ENCODE assay signal across 8 mouse cellular contexts in genomic region chr15:86185689-86186569, GRCm38 (mm10). TPM values are rescaled to one million over a fixed set of nuclear protein-coding genes. Genes with fewer than 3 reads are reported as not detected.
A peak's percentile ranks its signal among the peaks of the same experiment; 100 is the strongest.
DNase-seq lines count a peak whose midpoint lies in the region; ATAC-seq and TF ChIP-seq lines count a peak whose summit lies in the region.

Gene Cerk (minus strand): TSS chr15:86186141.

- peak within 1 kb of the TSS; percentile 64 for H3K4me3 ChIP-seq in embryonic fibroblast, embryonic 13.5 days (ENCODE audit: insufficient read depth, low read length)
- peak within 1 kb of the TSS; percentile 74 for H3K4me3 ChIP-seq in heart, embryonic 12.5 days
- H3K4me3 ChIP-seq in kidney, embryonic 15.5 days (replicated peaks): peak within 1 kb of the TSS; percentile 87
- H3K4me3 ChIP-seq in liver, embryonic 11.5 days (ENCODE audit: low read depth, low read length): peak within 1 kb of the TSS; percentile 80
- peak within 1 kb of the TSS; percentile 49 for H3K4me3 ChIP-seq in myocyte
- H3K4me3 ChIP-seq in stomach, embryonic 16.5 days (replicated peaks; ENCODE audit: low read length): peak within 1 kb of the TSS; percentile 72

- 0 out of 2 replicates have a peak, but pooled peaks cover 3% of the 10 kb centered on the region for H3K4me1 ChIP-seq in embryonic fibroblast, embryonic 13.5 days (ENCODE audit: control insufficient read depth, insufficient read depth, low read length)
- H3K4me1 ChIP-seq in heart, embryonic 12.5 days (replicated peaks): peaks cover 58% of the 10 kb centered on the region
- peaks cover 60% of the 10 kb centered on the region for H3K4me1 ChIP-seq in kidney, embryonic 15.5 days
- H3K4me1 ChIP-seq in liver, embryonic 11.5 days (replicated peaks; ENCODE audit: control insufficient read depth, insufficient read depth, low read length): peaks cover 30% of the 10 kb centered on the region
- peaks cover 45% of the 10 kb centered on the region for H3K4me1 ChIP-seq in stomach, embryonic 16.5 days (ENCODE audit: control insufficient read depth, insufficient read depth, low read length)

- peak; percentile 70 for TF ChIP-seq POLR2A in embryonic fibroblast, embryonic 13.5 days (IDR thresholded peaks at IDR 0.05; ENCODE audit: low read depth, low read length)
- peak; percentile 51 for TF ChIP-seq POLR2A in myocyte (IDR thresholded peaks at IDR 0.05; ENCODE audit: insufficient read length, low read depth)

- H3K36me3 ChIP-seq in heart, embryonic 12.5 days: no peaks in the 10 kb centered on the region
- H3K36me3 ChIP-seq in kidney, embryonic 15.5 days: no peaks in the 10 kb centered on the region
- H3K36me3 ChIP-seq in liver, embryonic 11.5 days (ENCODE audit: control insufficient read depth, insufficient read depth, low read length): no peaks in the 10 kb centered on the region
- no peaks in the 10 kb centered on the region for H3K36me3 ChIP-seq in myocyte (ENCODE audit: control insufficient read depth, insufficient read depth)
- no peaks in the 10 kb centered on the region for H3K36me3 ChIP-seq in stomach, embryonic 16.5 days (ENCODE audit: control insufficient read depth, insufficient read depth, low read length)

- H3K27me3 ChIP-seq in heart, embryonic 12.5 days (replicated peaks): peaks cover 5% of the 10 kb centered on the region; the same call in 1 of the 2 replicates
- peaks cover 7% of the 10 kb centered on the region; the same call in 1 of the 2 replicates for H3K27me3 ChIP-seq in kidney, embryonic 15.5 days
- H3K27me3 ChIP-seq in liver, embryonic 11.5 days (replicated peaks; ENCODE audit: control insufficient read depth, insufficient read depth, low read length): peaks cover 15% of the 10 kb centered on the region
- no peaks in the 10 kb centered on the region for H3K27me3 ChIP-seq in myocyte (ENCODE audit: control insufficient read depth, insufficient read depth, insufficient read length)
- H3K27me3 ChIP-seq in stomach, embryonic 16.5 days (ENCODE audit: control insufficient read depth, insufficient read depth, low read length): no peaks in the 10 kb centered on the region

- H3K79me2 ChIP-seq in myocyte (ENCODE audit: control insufficient read depth, insufficient read depth): peaks cover 23% of the 10 kb centered on the region

- H3K27ac ChIP-seq in embryonic fibroblast, embryonic 13.5 days (ENCODE audit: insufficient read depth, low read length): peak within 1 kb of the TSS; percentile 55
- peak within 1 kb of the TSS; percentile 88 for H3K27ac ChIP-seq in heart, embryonic 12.5 days (ENCODE audit: poor library complexity, severe bottlenecking)
- peak within 1 kb of the TSS; percentile 81 for H3K27ac ChIP-seq in kidney, embryonic 15.5 days
- H3K27ac ChIP-seq in liver, embryonic 11.5 days (ENCODE audit: low read depth, low read length): peak within 1 kb of the TSS; percentile 56
- peak within 1 kb of the TSS; percentile 83 for H3K27ac ChIP-seq in stomach, embryonic 16.5 days (ENCODE audit: low read length)

- peak; percentile 58 for ATAC-seq in heart, embryonic 12.5 days (ENCODE audit: insufficient number of reproducible peaks, low FRiP score)
- peak; percentile 57 for ATAC-seq in kidney, embryonic 15.5 days (replicated peaks; ENCODE audit: low FRiP score)
- peak; percentile 49 for ATAC-seq in liver, embryonic 11.5 days (replicated peaks; ENCODE audit: low FRiP score)
- ATAC-seq in stomach, embryonic 16.5 days (ENCODE audit: insufficient read depth, low FRiP score): peak; percentile 30; the same call in 1 of the 2 replicates

- no peaks in the 10 kb centered on the region for H3K9me3 ChIP-seq in heart, embryonic 12.5 days (replicated peaks)
- no peaks in the 10 kb centered on the region for H3K9me3 ChIP-seq in kidney, embryonic 15.5 days (replicated peaks)
- no peaks in the 10 kb centered on the region for H3K9me3 ChIP-seq in liver, embryonic 11.5 days (ENCODE audit: control insufficient read depth, low read length)
- H3K9me3 ChIP-seq in stomach, embryonic 16.5 days (replicated peaks; ENCODE audit: control insufficient read depth, low read length): no peaks in the 10 kb centered on the region

- 2% methylated on average over 43 of the region's 43 CpGs for WGBS in heart, embryonic 12.5 days
- 3% methylated on average over 43 of the region's 43 CpGs for WGBS in kidney, embryonic 15.5 days
- 2% methylated on average over 43 of the region's 43 CpGs for WGBS in liver, embryonic 11.5 days
- WGBS in stomach, embryonic 16.5 days: 3% methylated on average over 43 of the region's 43 CpGs

- H3ac ChIP-seq in myocyte (ENCODE audit: control insufficient read depth, insufficient read length): peak within 1 kb of the TSS; percentile 27

- peak; percentile 83 for DNase-seq in A20 (ENCODE audit: low read depth, low spot score)
- DNase-seq in adrenal gland, postnatal 36 days: peak; percentile 89 to 94
- peak; percentile 75 for DNase-seq in liver, embryonic 11.5 days (ENCODE audit: low spot score)

- peak within 1 kb of the TSS; percentile 75 for H3K4me2 ChIP-seq in heart, embryonic 12.5 days
- peak within 1 kb of the TSS; percentile 83 for H3K4me2 ChIP-seq in kidney, embryonic 15.5 days
- peak within 1 kb of the TSS; percentile 94 for H3K4me2 ChIP-seq in liver, embryonic 11.5 days
- peak within 1 kb of the TSS; percentile 82 for H3K4me2 ChIP-seq in myocyte (ENCODE audit: low read depth)
- peak within 1 kb of the TSS; percentile 82 for H3K4me2 ChIP-seq in stomach, embryonic 16.5 days (ENCODE audit: low read depth, low read length)

- peak within 1 kb of the TSS; percentile 93 for H3K9ac ChIP-seq in heart, embryonic 12.5 days
- H3K9ac ChIP-seq in kidney, embryonic 15.5 days: peak within 1 kb of the TSS; percentile 92
- H3K9ac ChIP-seq in liver, embryonic 11.5 days (ENCODE audit: low read depth, low read length): peak within 1 kb of the TSS; percentile 75
- peak within 1 kb of the TSS; percentile 89 for H3K9ac ChIP-seq in stomach, embryonic 16.5 days (ENCODE audit: low read length)

- no peak for TF ChIP-seq CTCF in embryonic fibroblast, embryonic 13.5 days (IDR thresholded peaks at IDR 0.05; ENCODE audit: borderline replicate concordance, insufficient read depth, low read length)

TF ChIP-seq in myocyte, 11 proteins besides CTCF, POLR2A, EP300 and RAD21:
- peak; percentile 8 for TF ChIP-seq POLR2AphosphoS2 (IDR thresholded peaks at IDR 0.05; ENCODE audit: insufficient read length, low read depth)
- TF ChIP-seq TCF12 (IDR thresholded peaks at IDR 0.05; ENCODE audit: insufficient read depth, poor library complexity, severe bottlenecking): no peak
- peak in 1 of 3 experiments; percentile 25 for TF ChIP-seq MYOD1 (IDR thresholded peaks at IDR 0.05; ENCODE audit: control insufficient read depth in 1 of 3, insufficient read length in 2 of 3, low read depth in 2 of 3)

RNA-seq across cellular contexts. Expression of gene Cerk, which starts in this region (rescaled TPM):
- 10 to 100 TPM; 27.1 to 74.2 TPM for total RNA-seq in adrenal gland, postnatal 36 days (2021)
- 9.6 and 10.7 TPM in 2 replicates for polyA plus RNA-seq in embryonic fibroblast, embryonic 13.5 days (2011; ENCODE audit: insufficient read length, low read depth, missing spikeins)
- polyA plus RNA-seq in heart, embryonic 12.5 days (2016; fragmentation: Nextera tagmentation; extraction: Ambion mirVana): 15.3 and 16.3 TPM in 2 replicates
- 12.1 and 12.4 TPM in 2 replicates for polyA plus RNA-seq in kidney, embryonic 15.5 days (2015; fragmentation: Nextera tagmentation; extraction: Ambion mirVana)
- polyA plus RNA-seq in liver, embryonic 11.5 days (2014; fragmentation: Nextera tagmentation; extraction: Ambion mirVana): 8.4 and 8.5 TPM in 2 replicates
- 13.8 TPM for polyA plus RNA-seq in myocyte (2012; fragmentation: generic; extraction: Trizol)
- polyA plus RNA-seq in stomach, embryonic 16.5 days (2015; fragmentation: Nextera tagmentation; extraction: Ambion mirVana): 11.4 TPM in 2 replicates

Comparison
In these comparisons a context has a peak if more than half of its experiments do, and no peak if none do; other contexts are left out.
1. Peak in every context shown above with its lines: DNase-seq, ATAC-seq, H3K4me3 ChIP-seq and H3K27ac ChIP-seq.